In the genomic region with DNA sequence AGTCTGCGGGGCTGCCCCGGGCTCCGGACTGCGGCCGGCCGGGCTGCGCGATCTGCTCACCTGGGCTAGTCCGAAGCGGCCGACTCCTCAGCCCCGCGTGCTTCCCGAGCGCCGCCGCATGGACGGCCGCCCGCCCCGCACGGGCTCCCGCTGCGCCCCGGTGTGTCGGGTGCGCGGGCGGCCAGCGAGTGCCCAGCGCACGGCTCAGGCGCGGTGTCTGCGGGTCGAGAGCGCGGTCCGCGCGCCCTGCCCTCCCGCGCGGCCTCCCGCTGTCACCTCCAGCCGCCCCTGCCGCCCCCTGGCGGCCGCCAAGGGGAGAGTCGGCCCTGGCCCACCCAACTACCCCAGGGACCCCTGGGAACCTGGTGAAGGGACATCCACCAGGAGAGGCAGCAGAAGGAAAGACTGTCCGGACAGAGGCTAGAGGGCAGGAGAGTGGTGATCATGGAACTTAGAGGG, we compare ENCODE assay signal across 8 mouse cellular contexts. TPM values are rescaled to one million over a fixed set of nuclear protein-coding genes. Genes with fewer than 3 reads are reported as not detected.
DNase-seq lines count a peak whose midpoint lies in the region; ATAC-seq and TF ChIP-seq lines count a peak whose summit lies in the region.

A gene (minus strand): TSS at position 241 of the 459 bp plus-strand sequence.

- H3ac ChIP-seq in myocyte (ENCODE audit: control insufficient read depth, insufficient read length), result no peak within 1 kb of the TSS

- TF ChIP-seq CTCF in cortical plate, adult 2 months (IDR thresholded peaks at IDR 0.05; ENCODE audit: extremely low read depth, insufficient read depth, low read length), result 0 out of 2 replicates have a peak, but pooled peaks have one; percentile 13

- peak within 1 kb of the TSS; percentile 70 for H3K4me2 ChIP-seq in liver, embryonic 12.5 days
- H3K4me2 ChIP-seq in myocyte (ENCODE audit: low read depth), result peak within 1 kb of the TSS; percentile 61

- no peaks in the 10 kb centered on the region for H3K79me2 ChIP-seq in myocyte (ENCODE audit: control insufficient read depth, insufficient read depth)

- H3K27me3 ChIP-seq in liver, embryonic 12.5 days (replicated peaks), result peaks cover 43% of the 10 kb centered on the region
- no peaks in the 10 kb centered on the region for H3K27me3 ChIP-seq in myocyte (ENCODE audit: control insufficient read depth, insufficient read depth, insufficient read length)

- no peaks in the 10 kb centered on the region for H3K9me3 ChIP-seq in liver, embryonic 12.5 days (replicated peaks)

- H3K4me3 ChIP-seq in cortical plate, adult 2 months (ENCODE audit: insufficient read depth, low read length), result no peak within 1 kb of the TSS
- peak within 1 kb of the TSS; percentile 56 for H3K4me3 ChIP-seq in liver, embryonic 12.5 days
- H3K4me3 ChIP-seq in myocyte, result no peak within 1 kb of the TSS

- no peaks in the 10 kb centered on the region for H3K4me1 ChIP-seq in cortical plate, adult 2 months (ENCODE audit: control insufficient read depth, insufficient read depth, low read length)
- H3K4me1 ChIP-seq in liver, embryonic 12.5 days, result peaks cover 23% of the 10 kb centered on the region

- DNase-seq in ovary, postnatal 10 days (ENCODE audit: low spot score), result peak; percentile 56
- DNase-seq in ovary, adult 18-20 months (ENCODE audit: low spot score), result no peak
- peak; percentile 76 for DNase-seq in kidney, adult 18-20 months
- DNase-seq in thymus, postnatal 14 days, result peak; percentile 62

- H3K27ac ChIP-seq in cortical plate, adult 2 months (ENCODE audit: insufficient read depth, low read length), result no peak within 1 kb of the TSS
- no peak within 1 kb of the TSS for H3K27ac ChIP-seq in liver, embryonic 12.5 days

- WGBS in liver, embryonic 12.5 days (ENCODE audit: insufficient replicate concordance), result 1% methylated on average over 47 of the region's 51 CpGs

- peak within 1 kb of the TSS; percentile 48 for H3K9ac ChIP-seq in liver, embryonic 12.5 days

- no peaks in the 10 kb centered on the region for H3K36me3 ChIP-seq in liver, embryonic 12.5 days
- no peaks in the 10 kb centered on the region for H3K36me3 ChIP-seq in myocyte (ENCODE audit: control insufficient read depth, insufficient read depth)

- ATAC-seq in granulocyte monocyte progenitor cell, adult 5-6 weeks (replicated peaks; ENCODE audit: poor library complexity, severe bottlenecking), result peak; percentile 52
- no peak for ATAC-seq in liver, embryonic 12.5 days

- no peak for TF ChIP-seq POLR2A in cortical plate, adult 2 months (IDR thresholded peaks at IDR 0.05; ENCODE audit: extremely low read depth, insufficient read depth, low read length)
- no peak for TF ChIP-seq POLR2A in myocyte (IDR thresholded peaks at IDR 0.05; ENCODE audit: insufficient read length, low read depth)

TF ChIP-seq in myocyte, 11 proteins besides CTCF, POLR2A, EP300 and RAD21:
- TF ChIP-seq MYOG (IDR thresholded peaks at IDR 0.05; ENCODE audit: control insufficient read depth in 1 of 3, insufficient read depth in 1 of 3, insufficient read length in 2 of 3, low read depth in 2 of 3) (no peak), MAX (IDR thresholded peaks at IDR 0.05; ENCODE audit: low read depth) (no peak), CEBPB (IDR thresholded peaks at IDR 0.05; ENCODE audit: insufficient read depth, poor library complexity, severe bottlenecking) (no peak), TCF3 (IDR thresholded peaks at IDR 0.05; ENCODE audit: insufficient read length, low read depth) (no peak), SRF (IDR thresholded peaks at IDR 0.05; ENCODE audit: control insufficient read depth, insufficient read length, low read depth) (no peak), POLR2AphosphoS2 (IDR thresholded peaks at IDR 0.05; ENCODE audit: insufficient read length, low read depth) (no peak), TCF12 (IDR thresholded peaks at IDR 0.05; ENCODE audit: insufficient read depth, poor library complexity, severe bottlenecking) (no peak), E2F4 (IDR thresholded peaks at IDR 0.05; ENCODE audit: insufficient read depth) (no peak), MYOD1 (IDR thresholded peaks at IDR 0.05; ENCODE audit: control insufficient read depth in 1 of 3, insufficient read length in 2 of 3, low read depth in 2 of 3) (no peak), REST (IDR thresholded peaks at IDR 0.05; ENCODE audit: insufficient read depth, insufficient read length) (no peak), USF1 (IDR thresholded peaks at IDR 0.05; ENCODE audit: low read depth) (no peak)

RNA-seq across cellular contexts. Expression of the gene that starts here (rescaled TPM):
- polyA plus RNA-seq in cortical plate, adult 2 months (2012; rRNA removed), result 2.6 and 3.9 TPM in 2 replicates
- total RNA-seq in granulocyte monocyte progenitor cell, adult 5-6 weeks (2014; fragmentation: Nextera tagmentation), result not detected in 2 replicates
- 0.04 TPM in 1 of 2 replicates, not detected in the other for total RNA-seq in granulocyte monocyte progenitor cell, adult 5-6 weeks (2017)
- 3.3 and 3.7 TPM in 2 replicates for polyA plus RNA-seq in liver, embryonic 12.5 days (2016; fragmentation: Nextera tagmentation; extraction: Ambion mirVana)
- polyA plus RNA-seq in myocyte (2012; fragmentation: generic; extraction: Trizol), result 1.7 TPM

Comparison
In these comparisons a context has a peak if more than half of its experiments do, and no peak if none do; other contexts are left out.
1. Peak in ATAC-seq in granulocyte monocyte progenitor cell, adult 5-6 weeks; RNA of the gene not detected or under 1 TPM.